9 mouse cellular contexts compared by ENCODE assay signal in the genomic region with DNA sequence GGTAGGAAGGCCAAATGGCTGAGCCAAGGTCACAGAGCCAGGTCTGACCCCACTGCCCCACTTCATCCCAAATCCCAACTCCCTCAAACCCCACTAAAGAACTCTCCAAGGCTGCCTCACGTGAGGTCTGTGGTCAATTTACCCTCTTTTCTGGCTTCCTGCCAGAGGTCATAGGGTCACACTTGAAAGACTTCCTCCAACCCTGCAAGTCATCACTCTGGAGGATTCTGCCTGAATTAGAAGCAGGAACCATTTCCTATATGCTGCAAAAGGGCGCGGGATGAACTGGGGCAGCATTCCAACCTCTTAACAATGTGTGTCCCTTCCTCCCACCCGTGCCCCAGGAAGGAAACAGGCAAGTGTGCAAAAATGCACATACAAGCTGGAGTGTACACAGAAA. TPM values are rescaled to one million over a fixed set of nuclear protein-coding genes. Genes with fewer than 3 reads are reported as not detected.
A peak's percentile ranks its signal among the peaks of the same experiment; 100 is the strongest.
DNase-seq lines count a peak whose midpoint lies in the region; ATAC-seq lines count a peak whose summit lies in the region.
"Had no signal": no experiment of that assay in that cellular context is flagged by ENCODE, and none has a peak within 500 bp of the region (broad histone marks: within the 10 kb centered on the region; RNA-seq: fewer than 3 reads in every experiment).

No protein-coding gene starts in this region.

- no peak overlapping the region for H3K9ac ChIP-seq in forebrain, embryonic 11.5 days (ENCODE audit: low read length)
- H3K9ac ChIP-seq in forebrain, embryonic 16.5 days (replicated peaks; ENCODE audit: low read depth, low read length), result no peak overlapping the region
- H3K9ac ChIP-seq in stomach, embryonic 15.5 days, result no peak overlapping the region

- H3K27ac ChIP-seq in forebrain, embryonic 11.5 days (ENCODE audit: low read depth, low read length), result 0 out of 2 replicates have a peak overlapping the region, but pooled peaks have one; percentile 18
- H3K27ac ChIP-seq in forebrain, embryonic 16.5 days (ENCODE audit: low read length), result no peak overlapping the region
- peak overlapping the region; percentile 77; the same call in 1 of the 2 replicates for H3K27ac ChIP-seq in stomach, embryonic 15.5 days

- no peak for ATAC-seq in forebrain, embryonic 11.5 days (replicated peaks; ENCODE audit: low FRiP score)
- no peak for ATAC-seq in forebrain, embryonic 16.5 days
- no peak for ATAC-seq in stomach, embryonic 15.5 days (ENCODE audit: insufficient read depth, low FRiP score, low read depth)
- no peak for ATAC-seq in frontal cortex, adult (ENCODE audit: low TSS enrichment)

- no peak for DNase-seq in forebrain, embryonic 11.5 days (ENCODE audit: low spot score)
- peak; percentile 42 for DNase-seq in WW6 (ENCODE audit: low read depth, low spot score)
- DNase-seq in heart, adult 9 months (ENCODE audit: low spot score in 2 of 2), result peak; percentile 78 to 85
- DNase-seq in kidney, postnatal 25 days, result peak; percentile 76 to 82
- no peak for DNase-seq in left cerebral cortex, adult 8-10 months (ENCODE audit: low spot score in 2 of 2)

- no peaks in the 10 kb centered on the region for H3K27me3 ChIP-seq in forebrain, embryonic 11.5 days (ENCODE audit: control insufficient read depth, insufficient read depth, low read length)
- no peaks in the 10 kb centered on the region for H3K27me3 ChIP-seq in forebrain, embryonic 16.5 days (replicated peaks; ENCODE audit: control insufficient read depth, insufficient read depth, low read length)
- H3K27me3 ChIP-seq in stomach, embryonic 15.5 days (replicated peaks), result no peaks in the 10 kb centered on the region
- H3K27me3 ChIP-seq: CH12.LX had no signal

- no peaks in the 10 kb centered on the region; the same call in 1 of the 2 replicates for H3K9me3 ChIP-seq in forebrain, embryonic 11.5 days (ENCODE audit: control insufficient read depth, low read length)
- no peaks in the 10 kb centered on the region for H3K9me3 ChIP-seq in forebrain, embryonic 16.5 days (ENCODE audit: control insufficient read depth, low read length)
- no peaks in the 10 kb centered on the region for H3K9me3 ChIP-seq in stomach, embryonic 15.5 days

- H3K4me3 ChIP-seq in forebrain, embryonic 11.5 days (ENCODE audit: low read depth, low read length), result no peak overlapping the region
- H3K4me3 ChIP-seq in forebrain, embryonic 16.5 days (replicated peaks; ENCODE audit: low read length), result no peak overlapping the region
- H3K4me3 ChIP-seq in stomach, embryonic 15.5 days (replicated peaks), result no peak overlapping the region

- no peaks in the 10 kb centered on the region for H3K36me3 ChIP-seq in forebrain, embryonic 11.5 days (ENCODE audit: control insufficient read depth, insufficient read depth, low read length)
- no peaks in the 10 kb centered on the region for H3K36me3 ChIP-seq in forebrain, embryonic 16.5 days (ENCODE audit: control insufficient read depth, insufficient read depth)
- no peaks in the 10 kb centered on the region for H3K36me3 ChIP-seq in stomach, embryonic 15.5 days

- 62% methylated on average over 4 of the region's 4 CpGs for WGBS in forebrain, embryonic 11.5 days
- WGBS in forebrain, embryonic 16.5 days, result 65% methylated on average over 4 of the region's 4 CpGs
- WGBS in stomach, embryonic 15.5 days, result 30% methylated on average over 4 of the region's 4 CpGs

- H3K4me1 ChIP-seq in forebrain, embryonic 11.5 days (replicated peaks; ENCODE audit: control insufficient read depth, insufficient read depth, low read length), result no peaks in the 10 kb centered on the region
- H3K4me1 ChIP-seq in forebrain, embryonic 16.5 days (replicated peaks; ENCODE audit: control insufficient read depth, insufficient read depth, low read length), result no peaks in the 10 kb centered on the region
- peaks cover 22% of the 10 kb centered on the region for H3K4me1 ChIP-seq in stomach, embryonic 15.5 days

- no peak overlapping the region for H3K4me2 ChIP-seq in forebrain, embryonic 11.5 days (ENCODE audit: low read depth, low read length, severe bottlenecking)
- H3K4me2 ChIP-seq in forebrain, embryonic 16.5 days (ENCODE audit: low read length), result no peak overlapping the region
- H3K4me2 ChIP-seq in stomach, embryonic 15.5 days, result no peak overlapping the region

RNA-seq across cellular contexts. Expression of a gene that starts 25.8 kb away (rescaled TPM):
- 10.4 and 10.6 TPM in 2 replicates for polyA plus RNA-seq in forebrain, embryonic 11.5 days (2014; fragmentation: Nextera tagmentation; extraction: Ambion mirVana)
- 4.7 and 5.6 TPM in 2 replicates for polyA plus RNA-seq in forebrain, embryonic 16.5 days (2015; fragmentation: Nextera tagmentation; extraction: Ambion mirVana)
- polyA plus RNA-seq in stomach, embryonic 15.5 days (2015; fragmentation: Nextera tagmentation; extraction: Ambion mirVana), result 11.2 and 13.0 TPM in 2 replicates
- total RNA-seq in left cerebral cortex, adult 8-10 months (2022), result 10 to 100 TPM; 69.0 to 78.6 (median 70.5) TPM

RNA-seq across cellular contexts. Expression of a gene that starts 58.0 kb away (rescaled TPM):
- 25.9 and 26.6 TPM in 2 replicates for polyA plus RNA-seq in forebrain, embryonic 11.5 days (2014; fragmentation: Nextera tagmentation; extraction: Ambion mirVana)
- polyA plus RNA-seq in forebrain, embryonic 16.5 days (2015; fragmentation: Nextera tagmentation; extraction: Ambion mirVana), result 46.9 and 47.7 TPM in 2 replicates
- 17.6 and 17.9 TPM in 2 replicates for polyA plus RNA-seq in stomach, embryonic 15.5 days (2015; fragmentation: Nextera tagmentation; extraction: Ambion mirVana)
- total RNA-seq in left cerebral cortex, adult 8-10 months (2022), result 10 to 100 TPM; 56.5 to 66.1 (median 60.9) TPM

RNA-seq across cellular contexts. Expression of a gene that starts 59.0 kb away (rescaled TPM):
- 6.6 and 7.1 TPM in 2 replicates for polyA plus RNA-seq in forebrain, embryonic 11.5 days (2014; fragmentation: Nextera tagmentation; extraction: Ambion mirVana)
- 7.0 and 7.5 TPM in 2 replicates for polyA plus RNA-seq in forebrain, embryonic 16.5 days (2015; fragmentation: Nextera tagmentation; extraction: Ambion mirVana)
- polyA plus RNA-seq in stomach, embryonic 15.5 days (2015; fragmentation: Nextera tagmentation; extraction: Ambion mirVana), result 5.1 and 5.4 TPM in 2 replicates
- 1 to 10 TPM; 3.8 to 4.1 (median 3.9) TPM for total RNA-seq in left cerebral cortex, adult 8-10 months (2022)

Comparison
In these comparisons a context has a peak if more than half of its experiments do, and no peak if none do; other contexts are left out.
1. DNase-seq: peak in WW6 (single experiment), heart, adult 9 months (2 of 2) and kidney, postnatal 25 days (2 of 2); none in forebrain, embryonic 11.5 days (single experiment) and left cerebral cortex, adult 8-10 months (0 of 2).